Mouse (Mus musculus): ENCODE measurements at regions not wholly inside any gene's neighbourhood (a gene's known extent, or its start where the extent isn't known, plus 50 kb on each side); places are given as distances from the start of the nearest gene placed in this dataset.

GRCm38 (mm10) chr13:51038955-51039354, 61.7 kb upstream of the Spin1 start:
- TF ChIP-seq GATA1 (IDR thresholded peaks at IDR 0.05; ENCODE audit: borderline replicate concordance, low read length), result no peak
- no peak for TF ChIP-seq FLI1 (IDR thresholded peaks at IDR 0.05; ENCODE audit: low read length)
